Mouse (Mus musculus) embryonic facial prominence, embryonic 12.5 days (tissue): ENCODE measurements around the gene Ldlrad3. TPM values are rescaled to one million over a fixed set of nuclear protein-coding genes. Genes with fewer than 3 reads are reported as not detected.

Experiments used
- ATAC-seq: fragments of 200-750 bp; cut with Nextera tagmentation; 2 replicates; pipeline ENCODE4 v1.8.0; 2017; ENCODE audit not compliant: insufficient number of reproducible peaks, insufficient read depth, low FRiP score, low TSS enrichment
- H3K27ac ChIP-seq: fragments of 300-500 bp; sonication (generic); 2 replicates; pipeline ENCODE4 v1.5.1; 2016; ENCODE audit warnings: mild to moderate bottlenecking
- H3K27me3 ChIP-seq: fragments of 300-500 bp; sonication (generic); 2 replicates; pipeline ENCODE4 v1.6.1; 2016; ENCODE audit warnings: mild to moderate bottlenecking, moderate library complexity
- H3K36me3 ChIP-seq: fragments of 300-500 bp; sonication (generic); 2 replicates; pipeline ENCODE4 v1.6.1; 2016; ENCODE audit warnings: mild to moderate bottlenecking
- H3K4me1 ChIP-seq: fragments of 300-500 bp; sonication (generic); 2 replicates; pipeline ENCODE4 v1.6.1; 2016
- H3K4me2 ChIP-seq: fragments of 300-500 bp; sonication (generic); replicated peaks from 2 replicates; pipeline ENCODE4 v1.6.1; 2016; ENCODE audit warnings: mild to moderate bottlenecking, moderate library complexity
- H3K4me3 ChIP-seq: fragments of 300-500 bp; sonication (generic); 2 replicates; pipeline ENCODE4 v1.5.1; 2016; ENCODE audit warnings: mild to moderate bottlenecking
- H3K9ac ChIP-seq: fragments of 300-500 bp; sonication (generic); 2 replicates; pipeline ENCODE4 v1.6.1; 2016; ENCODE audit warnings: mild to moderate bottlenecking, moderate library complexity
- H3K9me3 ChIP-seq: fragments of 300-500 bp; sonication (generic); 2 replicates; pipeline ENCODE4 v1.6.1; 2016; ENCODE audit warnings: mild to moderate bottlenecking, moderate library complexity
- WGBS: fragments of 180-500 bp; shearing (Covaris S2); methylation state at CpG from one replicate; pipeline ENCODE4 v1.1.7; 2016; 5-methylcytosine and 5-hydroxymethylcytosine counted together
- polyA plus RNA-seq: library from polyadenylated mRNA; unstranded; fragments of >200 nt; fragmentation: Nextera tagmentation; extraction: Ambion mirVana; gene quantifications from 2 replicates; pipeline ENCODE4 v1.2.1, GENCODE M21; 2016

Ldlrad3 gene
- polyA plus RNA-seq, 1 experiment from 2014 or later: 55.7 TPM

- Histone ChIP-seq H3K36me3 (no peaks in the 10 kb centered on the region), H3K27ac (no peak overlapping the region), H3K9me3 (no peaks in the 10 kb centered on the region), H3K4me2 (no peak overlapping the region), H3K9ac (no peak overlapping the region), H3K4me3 (no peak overlapping the region), H3K4me1 (peaks cover 56% of the 10 kb centered on the region), H3K27me3 (no peaks in the 10 kb centered on the region)
- 73% methylated on average over 4 of the region's 4 CpGs for WGBS
- no peak for ATAC-seq
Measured at GRCm38 (mm10) chr2:102125042-102125441, 61.1 kb downstream of the Ldlrad3 start.

- Histone ChIP-seq H3K4me3 (no peak overlapping the region), H3K9me3 (no peaks in the 10 kb centered on the region), H3K27ac (no peak overlapping the region), H3K9ac (no peak overlapping the region), H3K4me2 (no peak overlapping the region), H3K36me3 (no peaks in the 10 kb centered on the region), H3K27me3 (no peaks in the 10 kb centered on the region), H3K4me1 (peaks cover 65% of the 10 kb centered on the region)
- 56% methylated on average over 1 of the region's 1 CpGs for WGBS
- ATAC-seq: no peak
Measured at GRCm38 (mm10) chr2:102122146-102122515, 64.1 kb downstream of the Ldlrad3 start.

GRCm38 (mm10) chr2:102121440-102122145 lies 64.6 kb downstream of the Ldlrad3 start:
- peaks cover 65% of the 10 kb centered on the region for H3K4me1 ChIP-seq
- WGBS: 55% methylated on average over 4 of the region's 4 CpGs
- no peak for ATAC-seq
- H3K27me3 ChIP-seq: no peaks in the 10 kb centered on the region
- H3K9me3 ChIP-seq: no peaks in the 10 kb centered on the region
- H3K36me3 ChIP-seq: no peaks in the 10 kb centered on the region
- H3K4me3 ChIP-seq: no peak overlapping the region
- no peak overlapping the region for H3K9ac ChIP-seq
- no peak overlapping the region for H3K27ac ChIP-seq
- no peak overlapping the region for H3K4me2 ChIP-seq

DNA sequence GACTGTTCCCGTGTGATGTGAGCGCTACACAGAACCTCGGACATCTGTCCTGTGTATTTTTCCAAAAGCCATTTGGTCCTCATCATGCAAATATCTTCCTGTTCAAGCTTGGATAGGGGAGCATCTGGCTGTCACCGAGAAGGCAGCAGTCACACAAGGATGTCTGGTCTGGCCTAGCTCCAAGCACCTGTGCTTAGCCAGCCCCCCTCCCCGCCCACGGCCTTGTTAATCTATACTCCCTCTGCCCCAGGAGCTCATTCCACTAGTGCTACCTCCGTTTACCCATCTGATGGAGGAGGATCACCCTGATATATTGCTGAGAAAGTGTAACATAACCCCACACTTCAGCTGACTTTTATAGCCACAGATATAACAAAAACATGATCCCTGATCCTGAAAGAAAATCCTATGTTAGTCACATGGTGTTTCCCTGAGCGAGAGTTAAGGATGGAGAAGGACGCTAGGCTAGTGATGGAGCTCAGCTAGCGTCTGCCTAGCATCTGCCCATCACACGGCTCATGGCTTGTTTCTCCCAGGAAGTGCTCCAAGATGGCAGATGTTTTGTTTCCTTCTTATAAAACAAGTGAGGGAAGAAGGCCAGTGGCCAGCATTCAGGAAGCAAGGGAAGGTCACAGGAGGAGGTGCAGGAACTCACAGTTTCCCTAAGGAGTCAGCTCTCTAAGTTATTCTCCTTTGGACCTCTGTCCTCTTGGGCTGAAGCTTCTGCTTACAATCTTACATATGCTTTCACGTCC lies 66.3 kb downstream of the Ldlrad3 start:
- H3K4me1 ChIP-seq: peaks cover 65% of the 10 kb centered on the region
- H3K4me3 ChIP-seq: no peak overlapping the region
- H3K36me3 ChIP-seq: no peaks in the 10 kb centered on the region
- no peak overlapping the region for H3K9ac ChIP-seq
- ATAC-seq: no peak
- 44% methylated on average over 12 of the region's 12 CpGs for WGBS
- no peaks in the 10 kb centered on the region for H3K27me3 ChIP-seq
- H3K9me3 ChIP-seq: no peaks in the 10 kb centered on the region
- no peak overlapping the region for H3K4me2 ChIP-seq
- peak overlapping the region; percentile 0; the same call in 1 of the 2 replicates for H3K27ac ChIP-seq

DNA sequence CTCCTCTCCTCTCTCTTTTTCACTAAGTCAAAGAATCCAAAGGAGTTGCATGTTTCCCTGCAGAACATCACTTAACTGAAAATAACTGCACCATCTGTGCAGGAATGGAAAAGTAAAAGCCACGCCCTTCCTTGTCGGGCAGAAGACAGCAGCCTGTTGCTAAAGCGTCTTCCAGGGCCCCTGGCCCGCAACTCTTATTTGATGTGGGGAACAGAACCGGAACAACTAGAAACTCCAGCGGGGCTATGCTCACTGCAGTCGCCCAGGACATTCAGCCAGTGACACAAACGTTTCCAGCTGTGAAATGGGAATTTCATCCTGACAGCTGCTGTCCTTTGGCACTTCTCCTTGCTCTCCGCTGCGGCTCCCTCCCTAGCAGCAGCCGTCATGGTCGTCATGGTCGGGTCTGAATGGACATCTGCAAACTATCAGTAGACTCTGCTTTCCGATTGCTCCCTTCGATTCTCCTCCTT lies 67.2 kb downstream of the Ldlrad3 start:
- Histone ChIP-seq H3K4me3 (no peak overlapping the region), H3K27ac (0 out of 2 replicates have a peak overlapping the region, but pooled peaks have one; percentile 0), H3K9ac (no peak overlapping the region), H3K4me1 (peaks cover 72% of the 10 kb centered on the region), H3K27me3 (no peaks in the 10 kb centered on the region), H3K36me3 (no peaks in the 10 kb centered on the region), H3K9me3 (no peaks in the 10 kb centered on the region), H3K4me2 (0 out of 2 replicates have a peak overlapping the region, but pooled peaks have one; percentile 2)
- ATAC-seq: no peak
- 18% methylated on average over 15 of the region's 15 CpGs for WGBS

- Histone ChIP-seq H3K9ac (no peak overlapping the region), H3K4me3 (no peak overlapping the region), H3K4me1 (peaks cover 66% of the 10 kb centered on the region), H3K27ac (no peak overlapping the region), H3K36me3 (no peaks in the 10 kb centered on the region), H3K4me2 (no peak overlapping the region), H3K27me3 (no peaks in the 10 kb centered on the region), H3K9me3 (no peaks in the 10 kb centered on the region)
- WGBS: 60% methylated on average over 6 of the region's 6 CpGs
- no peak for ATAC-seq
Measured at GRCm38 (mm10) chr2:102117402-102117760, 68.8 kb downstream of the Ldlrad3 start.

DNA sequence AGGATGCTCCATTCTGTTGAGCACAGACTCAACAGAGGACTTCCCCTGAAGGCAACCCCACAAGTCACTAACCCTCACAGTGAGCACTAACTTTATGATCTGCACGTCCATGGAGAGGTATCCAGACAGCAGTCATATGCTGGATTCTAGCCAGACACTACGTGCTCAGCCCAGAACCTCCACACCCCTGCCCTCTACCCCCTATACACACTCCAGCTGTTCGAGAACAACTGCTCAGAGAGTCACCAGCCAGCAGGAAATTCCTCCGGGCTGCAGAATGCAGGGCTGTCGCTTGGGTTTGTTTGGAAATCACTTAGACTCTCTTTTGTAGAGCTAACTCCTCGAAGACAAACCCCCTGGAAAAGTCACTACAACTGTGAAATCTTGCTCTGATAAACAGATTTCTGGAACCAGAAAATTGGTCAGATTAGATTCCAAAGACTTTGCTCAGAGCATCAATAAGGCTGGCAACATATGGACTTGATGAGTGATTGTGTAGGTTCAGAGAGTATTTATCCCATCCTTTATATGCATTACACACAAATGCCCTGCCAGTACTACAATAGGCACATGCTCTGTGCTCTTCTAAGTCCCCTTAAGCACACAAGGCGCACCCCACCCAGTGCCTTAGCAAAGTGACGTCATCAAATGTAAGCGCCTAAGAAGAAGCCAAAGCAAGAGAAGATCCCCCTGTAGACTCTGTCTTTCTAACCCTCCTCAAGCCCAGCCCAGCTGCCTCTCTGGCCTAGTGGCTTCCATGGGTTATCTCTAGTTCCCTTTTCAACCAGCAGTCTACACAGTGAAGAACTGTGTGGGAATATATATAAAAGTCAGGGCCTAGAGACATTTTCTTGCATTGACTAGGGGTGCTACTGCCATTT lies 69.4 kb downstream of the Ldlrad3 start:
- WGBS: 36% methylated on average over 9 of the region's 9 CpGs
- no peak for ATAC-seq
- Histone ChIP-seq H3K27me3 (no peaks in the 10 kb centered on the region), H3K4me2 (no peak overlapping the region), H3K36me3 (no peaks in the 10 kb centered on the region), H3K9ac (no peak overlapping the region), H3K4me1 (peaks cover 60% of the 10 kb centered on the region), H3K4me3 (no peak overlapping the region), H3K9me3 (no peaks in the 10 kb centered on the region), H3K27ac (0 out of 2 replicates have a peak overlapping the region, but pooled peaks have one; percentile 38)

GRCm38 (mm10) chr2:102113801-102114200 lies 72.4 kb downstream of the Ldlrad3 start:
- no peak overlapping the region for H3K9ac ChIP-seq
- H3K4me3 ChIP-seq: no peak overlapping the region
- WGBS: 89% methylated on average over 3 of the region's 3 CpGs
- no peak for ATAC-seq
- peaks cover 33% of the 10 kb centered on the region for H3K4me1 ChIP-seq
- H3K9me3 ChIP-seq: no peaks in the 10 kb centered on the region
- H3K27me3 ChIP-seq: no peaks in the 10 kb centered on the region
- H3K4me2 ChIP-seq: no peak overlapping the region
- 0 out of 2 replicates have a peak, but pooled peaks cover 9% of the 10 kb centered on the region for H3K36me3 ChIP-seq
- no peak overlapping the region for H3K27ac ChIP-seq

DNA sequence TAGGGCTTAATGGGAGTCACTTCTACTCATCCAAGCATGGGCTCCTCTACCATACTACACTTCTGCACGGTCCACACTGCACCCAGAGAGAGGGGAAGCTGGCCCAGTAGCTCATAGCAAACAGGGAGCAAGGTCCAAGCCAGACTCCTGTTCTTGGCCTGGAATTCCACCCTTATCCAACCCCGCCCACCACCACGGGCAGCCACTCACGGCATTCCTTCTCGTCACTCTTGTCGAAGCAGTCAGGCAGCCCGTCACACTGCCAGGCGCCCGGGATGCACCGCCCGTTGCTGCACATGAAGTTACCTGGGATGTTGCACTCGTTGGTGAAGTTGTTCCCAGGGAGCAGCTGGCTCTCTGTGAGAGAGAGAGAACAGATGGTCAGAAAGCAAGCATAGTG lies 72.9 kb downstream of the Ldlrad3 start:
- H3K27ac ChIP-seq: no peak overlapping the region
- no peak overlapping the region for H3K4me2 ChIP-seq
- peaks cover 28% of the 10 kb centered on the region for H3K4me1 ChIP-seq
- 78% methylated on average over 12 of the region's 12 CpGs for WGBS
- no peaks in the 10 kb centered on the region for H3K27me3 ChIP-seq
- H3K36me3 ChIP-seq: 0 out of 2 replicates have a peak, but pooled peaks cover 9% of the 10 kb centered on the region
- no peaks in the 10 kb centered on the region for H3K9me3 ChIP-seq
- no peak overlapping the region for H3K9ac ChIP-seq
- ATAC-seq: no peak; the same call in 1 of the 2 replicates
- no peak overlapping the region for H3K4me3 ChIP-seq

- Histone ChIP-seq H3K4me3 (no peak overlapping the region), H3K4me1 (peaks cover 18% of the 10 kb centered on the region), H3K9me3 (no peaks in the 10 kb centered on the region), H3K4me2 (no peak overlapping the region), H3K9ac (no peak overlapping the region), H3K27me3 (no peaks in the 10 kb centered on the region), H3K27ac (no peak overlapping the region), H3K36me3 (0 out of 2 replicates have a peak, but pooled peaks cover 9% of the 10 kb centered on the region)
- no peak for ATAC-seq
- WGBS: 77% methylated on average over 13 of the region's 13 CpGs
Measured at GRCm38 (mm10) chr2:102111906-102112499, 74.2 kb downstream of the Ldlrad3 start.

DNA sequence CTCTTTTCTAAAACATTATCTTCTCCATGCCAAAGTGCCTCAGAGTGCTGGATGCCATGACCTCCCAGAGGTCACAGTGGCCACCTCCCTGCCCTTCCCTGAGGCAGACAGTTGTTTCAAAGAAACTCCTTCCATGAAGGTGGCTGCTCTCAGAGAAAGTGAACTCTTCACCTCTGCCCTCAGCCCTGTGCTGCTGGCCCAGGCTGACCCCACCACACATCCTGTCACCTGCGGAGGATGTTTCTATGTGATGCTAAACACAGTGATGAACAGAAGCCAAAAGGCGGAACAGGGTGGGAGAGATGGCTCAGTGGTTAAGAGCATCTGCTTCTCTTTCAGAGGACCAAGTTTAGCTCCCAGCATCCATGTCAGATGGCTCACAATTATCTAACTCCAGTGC lies 75.9 kb downstream of the Ldlrad3 start:
- no peak overlapping the region for H3K4me3 ChIP-seq
- no peak for ATAC-seq
- no peak overlapping the region for H3K9ac ChIP-seq
- H3K4me1 ChIP-seq: peaks cover 17% of the 10 kb centered on the region; the same call in 1 of the 2 replicates
- WGBS: 77% methylated on average over 2 of the region's 2 CpGs
- H3K27ac ChIP-seq: no peak overlapping the region
- peaks cover 9% of the 10 kb centered on the region; the same call in 1 of the 2 replicates for H3K36me3 ChIP-seq
- no peaks in the 10 kb centered on the region for H3K27me3 ChIP-seq
- H3K9me3 ChIP-seq: no peaks in the 10 kb centered on the region
- no peak overlapping the region for H3K4me2 ChIP-seq
